Mouse (Mus musculus): Measurements from ENCODE around the gene Inhba. TPM values are rescaled to one million over a fixed set of nuclear protein-coding genes. Genes with fewer than 3 reads are reported as not detected.

The Inhba gene
- polyA plus RNA-seq, 1 experiment from 2014 or later, result 1.6 TPM

DNA sequence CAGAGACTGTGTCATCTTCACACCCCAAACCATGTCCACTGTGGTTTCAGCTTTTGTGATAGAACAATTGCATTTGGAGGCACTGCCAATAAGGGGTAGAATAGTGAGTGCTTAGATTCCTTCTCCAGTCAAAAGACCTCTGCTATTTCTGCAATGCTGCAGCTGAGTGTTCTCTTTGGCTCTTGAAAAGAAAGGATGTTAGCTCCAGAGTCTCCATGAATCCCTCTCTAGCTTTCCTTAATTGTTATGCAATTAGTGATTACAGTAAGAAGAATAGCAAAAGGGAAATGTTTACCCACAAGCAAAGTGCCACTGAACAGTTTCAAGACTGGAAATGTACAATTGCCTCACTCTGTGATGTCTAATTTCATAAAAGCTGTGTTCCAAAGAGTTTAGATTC, 20.8 kb downstream of the Inhba start:
- H3K27me3 ChIP-seq (replicated peaks; ENCODE audit: low read depth, poor library complexity, severe bottlenecking), result no peaks in the 10 kb centered on the region
- no peaks in the 10 kb centered on the region for H3K36me3 ChIP-seq (replicated peaks)
- H3K27ac ChIP-seq (replicated peaks), result no peak overlapping the region
- no peaks in the 10 kb centered on the region for H3K9me3 ChIP-seq
- no peak for DNase-seq (ENCODE audit: low spot score)
- no peaks in the 10 kb centered on the region for H3K4me1 ChIP-seq
- no peak overlapping the region for H3K4me3 ChIP-seq

DNA sequence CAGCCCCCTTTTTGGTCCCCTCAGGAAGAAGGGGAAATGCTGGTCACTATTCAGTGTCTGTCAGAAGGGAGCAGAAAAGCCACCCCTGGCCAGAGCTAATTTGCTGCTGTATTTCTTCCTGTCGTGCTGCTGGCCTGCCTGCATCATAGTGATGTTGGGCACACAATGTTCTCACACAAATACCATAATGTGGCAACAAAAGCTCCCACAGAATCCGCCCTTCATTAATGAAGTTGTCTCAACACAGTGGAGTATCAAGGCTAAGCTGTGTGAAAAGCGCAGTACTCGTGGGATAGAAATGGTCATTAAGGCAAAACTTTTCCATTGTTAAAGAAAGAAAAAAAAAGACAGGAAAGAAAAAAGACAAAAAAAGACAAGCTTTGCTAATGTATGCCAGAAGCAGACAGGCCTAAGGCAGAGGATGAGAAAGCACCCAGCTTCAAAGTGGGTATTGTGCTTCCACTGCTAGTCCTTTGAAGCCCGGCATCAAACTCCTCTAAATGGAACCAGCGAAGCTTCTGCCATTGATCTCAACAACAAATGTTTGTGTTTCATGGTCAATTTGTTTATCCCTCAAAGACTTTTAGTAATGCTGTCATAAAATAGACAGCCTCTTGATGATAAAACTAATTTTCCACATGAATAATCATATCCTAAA, 21.4 kb downstream of the Inhba start:
- WGBS, result 54% methylated on average over 6 of the region's 6 CpGs
- DNase-seq (ENCODE audit: low spot score), result no peak
- H3K27me3 ChIP-seq (replicated peaks; ENCODE audit: low read depth, poor library complexity, severe bottlenecking), result no peaks in the 10 kb centered on the region

DNA sequence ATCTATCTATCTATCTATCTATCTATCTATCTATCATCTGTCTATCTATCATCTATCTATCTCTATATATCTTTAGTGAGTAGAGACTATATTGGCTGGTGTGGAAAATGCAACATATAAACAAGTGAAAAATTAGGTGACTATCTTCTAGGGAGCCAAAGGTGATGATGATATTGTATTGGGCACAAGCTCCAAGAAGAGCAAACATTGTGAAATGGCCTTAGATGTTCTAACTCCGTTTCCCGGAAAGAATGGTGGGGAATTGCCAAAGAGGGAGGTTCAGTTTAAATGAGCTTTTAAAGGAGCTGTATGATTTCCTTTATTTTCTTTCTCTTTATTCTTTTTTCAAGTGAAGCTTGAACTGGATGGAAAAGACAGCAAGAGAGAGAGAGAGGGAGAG, 57.4 kb downstream of the Inhba start:
- Histone ChIP-seq H3K36me3 (replicated peaks) (no peaks in the 10 kb centered on the region), H3K9me3 (no peaks in the 10 kb centered on the region), H3K27me3 (replicated peaks; ENCODE audit: low read depth, poor library complexity, severe bottlenecking) (no peaks in the 10 kb centered on the region), H3K4me3 (no peak overlapping the region), H3K27ac (replicated peaks) (no peak overlapping the region), H3K4me1 (no peaks in the 10 kb centered on the region)
- WGBS, result 97% methylated on average over 2 of the region's 2 CpGs
- no peak for DNase-seq (ENCODE audit: low spot score)

More for the DNA sequence above, 21.4 kb downstream of the Inhba start:
- no peak overlapping the region for H3K4me3 ChIP-seq
- no peaks in the 10 kb centered on the region for H3K9me3 ChIP-seq
- no peaks in the 10 kb centered on the region for H3K4me1 ChIP-seq
- H3K36me3 ChIP-seq (replicated peaks), result no peaks in the 10 kb centered on the region
- no peak overlapping the region for H3K27ac ChIP-seq (replicated peaks)

DNA sequence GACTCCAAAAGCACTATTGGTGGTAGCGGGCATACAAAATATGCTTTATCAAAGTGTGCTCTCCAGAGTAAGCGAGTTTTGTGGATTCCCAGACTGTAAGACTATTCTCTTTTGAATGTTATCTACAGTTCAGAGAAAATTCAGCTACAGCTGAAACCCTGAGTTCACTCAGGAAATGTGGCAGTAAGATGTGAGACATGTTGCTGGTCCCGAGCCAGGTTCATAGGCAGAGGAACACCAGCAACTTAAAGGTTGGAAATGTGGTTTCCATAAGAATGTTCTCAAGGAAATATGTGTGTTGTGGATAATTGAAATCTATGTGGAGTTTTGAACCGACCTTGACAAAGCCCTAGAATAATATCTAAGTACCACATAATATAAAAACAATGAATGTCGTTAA, 65.6 kb downstream of the Inhba start:
- no peaks in the 10 kb centered on the region for H3K36me3 ChIP-seq (replicated peaks)

DNA sequence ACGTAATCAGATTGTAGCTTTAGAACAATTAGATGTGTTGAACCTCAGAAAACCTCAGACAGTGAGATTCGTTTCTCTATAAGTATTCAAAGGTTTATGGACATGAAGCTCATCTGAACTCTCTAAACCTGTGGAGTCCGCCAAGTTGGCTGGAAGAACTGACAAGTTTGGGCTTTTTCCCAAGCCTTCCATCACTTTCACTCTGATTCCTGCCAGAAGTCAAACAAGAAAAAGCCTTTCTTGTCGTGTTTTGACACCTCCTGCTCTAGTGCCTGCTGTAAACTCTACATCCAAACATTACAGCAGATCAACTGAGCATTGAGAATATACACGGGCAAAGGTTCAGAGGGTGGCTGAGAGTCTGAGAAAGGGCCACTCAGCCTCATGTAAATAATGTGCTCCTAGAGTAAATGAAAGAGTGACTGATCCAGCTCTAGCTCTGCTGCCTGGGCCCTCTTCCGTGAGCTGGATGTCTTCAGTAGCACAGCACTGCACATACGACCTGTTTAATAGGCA, 66.6 kb downstream of the Inhba start:
- no peak for DNase-seq (ENCODE audit: low spot score)
- Histone ChIP-seq H3K27ac (replicated peaks) (no peak overlapping the region), H3K4me3 (no peak overlapping the region), H3K27me3 (replicated peaks; ENCODE audit: low read depth, poor library complexity, severe bottlenecking) (no peaks in the 10 kb centered on the region), H3K36me3 (replicated peaks) (no peaks in the 10 kb centered on the region), H3K9me3 (no peaks in the 10 kb centered on the region), H3K4me1 (no peaks in the 10 kb centered on the region; the same call in 1 of the 2 replicates)
- WGBS, result 79% methylated on average over 7 of the region's 7 CpGs

More for the DNA sequence above, 65.6 kb downstream of the Inhba start:
- 86% methylated on average over 5 of the region's 5 CpGs for WGBS
- DNase-seq (ENCODE audit: low spot score), result no peak
- no peaks in the 10 kb centered on the region for H3K27me3 ChIP-seq (replicated peaks; ENCODE audit: low read depth, poor library complexity, severe bottlenecking)
- H3K4me3 ChIP-seq, result no peak overlapping the region
- H3K4me1 ChIP-seq, result no peaks in the 10 kb centered on the region; the same call in 1 of the 2 replicates
- no peak overlapping the region for H3K27ac ChIP-seq (replicated peaks)
- no peaks in the 10 kb centered on the region for H3K9me3 ChIP-seq

DNA sequence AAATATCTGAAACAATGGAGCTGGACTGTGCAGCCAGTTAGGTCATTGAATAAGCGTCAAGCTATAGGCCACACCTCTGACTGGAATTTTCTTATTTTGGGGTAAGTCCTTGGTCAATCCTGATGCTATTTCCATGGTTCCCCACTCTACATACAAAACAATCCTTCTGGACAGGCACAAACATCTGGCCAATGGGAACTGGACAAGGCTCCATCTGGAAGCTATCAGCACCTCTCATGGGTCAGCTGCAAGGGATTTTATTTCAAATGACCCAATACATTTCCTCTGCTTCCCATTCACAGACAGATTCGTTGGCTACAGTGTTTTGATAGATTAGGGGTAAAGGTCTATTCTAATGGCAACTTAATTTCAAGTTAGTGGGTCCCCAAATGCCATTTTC, 68.6 kb downstream of the Inhba start:
- Histone ChIP-seq H3K4me1 (no peaks in the 10 kb centered on the region; the same call in 1 of the 2 replicates), H3K36me3 (replicated peaks) (no peaks in the 10 kb centered on the region), H3K27me3 (replicated peaks; ENCODE audit: low read depth, poor library complexity, severe bottlenecking) (no peaks in the 10 kb centered on the region), H3K9me3 (no peaks in the 10 kb centered on the region), H3K27ac (replicated peaks) (no peak overlapping the region), H3K4me3 (no peak overlapping the region)
- DNase-seq (ENCODE audit: low spot score), result peak; percentile 57
- 43% methylated on average over 2 of the region's 2 CpGs for WGBS
